Mouse (Mus musculus) cerebellum, adult 9-11 months (tissue): Measurements from ENCODE around the gene Copz1.
A peak's percentile ranks its signal among the peaks of the same experiment; 100 is the strongest.

Experiments used
- DNase-seq: peaks from one replicate; pipeline ENCODE4 v3.0.0; 2022

Copz1 gene

DNA sequence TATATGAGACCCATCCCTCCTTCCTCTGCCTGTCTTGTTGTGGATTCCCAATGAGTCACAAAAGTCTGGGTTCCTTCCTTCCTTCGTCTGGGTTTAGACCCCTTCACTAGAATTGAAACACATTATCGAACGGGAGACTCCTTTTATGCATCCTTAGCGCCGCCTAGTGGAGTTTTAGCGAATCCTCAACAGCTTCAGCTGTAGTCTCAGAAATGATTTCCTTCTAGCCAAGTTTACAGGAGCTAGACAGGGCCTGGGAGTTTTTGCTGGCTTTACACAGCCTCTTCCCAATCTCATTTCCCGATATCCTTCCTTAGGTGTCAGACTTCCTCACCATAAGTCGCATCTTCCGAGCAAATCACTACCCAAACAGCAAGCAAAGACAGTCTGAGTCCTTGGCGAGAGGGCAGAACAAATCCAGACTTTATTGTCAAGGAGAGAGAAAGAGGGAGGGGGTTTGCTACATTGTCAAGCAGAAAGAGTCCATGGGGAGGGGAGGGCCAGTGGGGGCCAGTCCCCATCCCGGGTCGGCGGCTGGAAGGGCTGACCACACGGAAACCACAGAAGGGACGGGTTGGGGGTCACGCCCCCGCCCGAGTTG lies 41.1 kb downstream of the Copz1 start:
- DNase-seq, result peak; percentile 57

DNA sequence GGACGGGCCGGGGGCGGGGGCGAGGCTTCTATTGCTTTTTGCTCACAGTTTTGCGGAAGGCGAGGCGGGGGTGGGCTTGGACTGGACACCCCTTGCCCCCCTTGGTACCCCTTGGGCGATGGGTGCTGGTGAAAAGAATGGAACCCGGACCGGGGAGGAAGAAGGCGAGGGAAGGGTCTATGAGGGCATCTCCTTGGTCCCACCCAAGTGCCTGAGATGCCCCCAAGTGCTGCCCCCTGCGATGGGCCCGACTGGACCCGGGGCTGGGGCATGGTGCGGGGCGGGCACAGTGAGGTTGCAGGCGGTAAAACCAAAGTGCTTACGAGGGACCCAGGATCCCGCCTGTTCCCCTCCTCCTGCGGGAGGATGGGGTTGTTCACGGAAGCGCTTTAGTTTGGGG lies 41.7 kb downstream of the Copz1 start:
- DNase-seq, result peak; percentile 53

DNA sequence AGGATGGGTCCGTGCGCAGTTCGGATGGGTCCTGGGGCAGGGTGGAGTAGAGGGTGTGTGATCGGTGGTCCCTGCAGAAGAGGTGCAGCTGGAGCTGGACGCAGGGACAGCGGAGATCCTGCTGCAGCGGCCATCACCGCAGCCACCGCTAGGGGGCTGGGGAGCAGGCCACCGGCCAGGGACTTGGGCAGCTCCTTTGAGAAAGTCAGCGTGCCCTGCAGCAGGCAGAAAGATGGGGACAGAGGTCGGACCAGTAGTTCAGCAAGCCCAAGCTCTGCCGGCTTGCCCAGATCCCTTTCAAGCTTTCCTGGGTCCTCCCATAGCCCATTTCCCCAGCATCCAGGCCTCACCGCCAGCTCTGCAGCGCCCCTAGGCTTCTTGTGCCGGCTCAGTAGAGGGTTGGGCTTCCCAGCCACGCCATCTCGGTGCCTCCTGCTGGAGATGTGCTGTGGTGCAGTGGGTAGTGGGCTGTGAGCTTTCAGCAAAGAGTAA lies 42.5 kb downstream of the Copz1 start:
- DNase-seq, result peak; percentile 73

DNA sequence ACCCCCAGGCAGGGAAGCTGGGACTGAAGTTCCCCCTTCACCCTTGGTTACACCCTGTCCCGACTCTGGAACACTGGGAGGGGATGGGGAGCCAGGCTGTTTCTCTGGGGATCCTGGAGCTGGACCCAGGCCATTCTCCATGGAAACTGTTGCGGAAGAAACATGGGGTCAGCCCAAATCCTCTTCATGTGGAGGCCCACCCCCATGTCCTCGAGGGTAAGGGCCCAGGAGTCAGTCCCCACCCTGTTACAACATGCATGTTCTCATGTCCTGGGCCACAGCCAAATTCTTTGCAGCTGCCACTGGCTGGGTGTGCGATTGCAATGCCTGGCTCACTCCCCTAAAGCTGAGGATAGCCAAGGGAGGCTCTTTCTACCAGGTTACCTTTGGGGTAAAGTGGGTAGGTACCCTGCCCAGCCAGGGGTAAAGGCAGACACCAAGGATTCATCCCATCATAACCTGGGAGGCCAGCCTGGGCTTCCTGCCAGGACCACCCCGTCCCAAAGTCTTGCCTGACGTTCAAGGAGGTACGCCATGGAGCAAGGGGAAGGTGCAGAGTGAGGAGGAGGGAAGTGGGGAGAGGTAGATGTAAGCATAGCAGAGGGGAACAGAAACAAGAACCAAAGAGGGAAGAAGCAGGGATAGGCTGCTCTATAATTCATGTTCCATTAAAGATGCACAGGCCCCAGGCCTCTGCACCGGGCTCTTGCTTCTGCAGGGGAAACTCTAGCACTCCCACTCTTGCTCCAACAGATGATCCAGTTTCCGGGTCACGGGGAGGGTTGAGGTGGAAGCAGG lies 43.7 kb downstream of the Copz1 start:
- peak; percentile 40 for DNase-seq

DNA sequence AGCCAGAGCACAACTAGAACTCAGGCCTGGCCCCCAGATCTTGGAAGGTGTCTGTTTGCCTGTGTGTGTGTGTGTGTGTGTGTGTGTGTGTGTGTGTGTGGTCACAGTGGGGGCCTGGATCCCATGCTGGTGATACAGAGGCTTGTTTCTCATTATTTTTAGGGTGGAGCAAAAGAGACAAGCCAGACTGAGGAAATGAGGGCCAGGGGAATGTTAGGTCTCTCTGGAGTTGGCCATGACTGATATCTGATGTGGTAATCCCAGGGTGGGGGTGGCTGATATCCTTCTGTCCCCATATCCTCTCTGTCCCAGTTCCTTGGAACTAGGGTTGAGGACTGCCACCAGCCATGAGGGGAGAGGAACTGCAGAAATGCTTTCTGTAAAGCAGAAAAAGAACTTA lies 44.6 kb downstream of the Copz1 start:
- DNase-seq, result peak; percentile 4

DNA sequence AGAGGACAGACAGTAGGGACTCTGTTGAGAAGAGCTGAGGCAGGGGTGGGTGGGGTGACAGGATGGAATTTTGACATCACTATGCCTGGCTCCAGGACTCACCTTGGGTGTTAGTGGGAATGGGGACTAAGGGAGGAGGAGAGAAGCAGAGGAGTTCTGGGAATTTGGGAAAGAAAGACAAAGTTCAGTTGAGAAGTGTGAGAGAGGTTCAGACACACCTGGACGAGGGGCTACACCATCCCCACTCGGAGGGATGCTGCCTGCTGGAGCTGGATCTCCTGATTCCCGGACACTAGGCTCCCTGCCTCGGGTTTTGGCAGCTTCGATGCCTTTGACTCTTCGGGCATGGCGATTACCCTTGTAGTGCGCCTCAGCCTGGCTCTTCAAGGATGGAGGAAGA lies 45.2 kb downstream of the Copz1 start:
- peak; percentile 38 for DNase-seq

DNA sequence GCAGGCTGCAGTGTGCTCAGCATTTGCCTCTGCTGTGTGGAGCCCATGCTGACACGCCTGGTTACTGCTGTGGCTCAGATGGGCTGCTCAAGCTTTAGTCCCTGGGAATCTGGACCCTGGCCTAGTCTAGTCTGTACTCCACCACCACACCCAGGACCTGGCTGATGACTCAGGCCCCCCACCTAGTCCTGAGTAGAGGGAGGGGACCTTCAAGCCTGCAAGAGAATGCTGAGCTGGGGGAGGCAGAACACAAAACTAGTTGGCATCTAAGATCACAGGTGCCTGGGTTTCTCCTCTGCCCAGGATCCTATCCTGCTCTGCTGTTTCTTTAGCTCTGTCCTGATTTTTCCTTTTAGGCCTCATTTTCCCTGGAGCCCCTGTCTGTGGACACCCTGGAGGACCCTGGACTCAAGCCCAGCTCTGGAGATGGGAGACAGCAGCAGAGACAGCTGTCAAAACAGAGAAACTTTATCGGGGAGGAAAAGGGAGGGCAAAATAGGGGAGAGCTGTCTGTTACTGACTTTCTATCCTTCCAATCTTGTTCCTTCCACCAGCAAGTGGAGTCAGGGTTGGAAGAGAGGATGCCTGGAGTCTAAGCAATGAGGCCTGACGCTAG lies 45.8 kb downstream of the Copz1 start:
- no peak for DNase-seq

DNA sequence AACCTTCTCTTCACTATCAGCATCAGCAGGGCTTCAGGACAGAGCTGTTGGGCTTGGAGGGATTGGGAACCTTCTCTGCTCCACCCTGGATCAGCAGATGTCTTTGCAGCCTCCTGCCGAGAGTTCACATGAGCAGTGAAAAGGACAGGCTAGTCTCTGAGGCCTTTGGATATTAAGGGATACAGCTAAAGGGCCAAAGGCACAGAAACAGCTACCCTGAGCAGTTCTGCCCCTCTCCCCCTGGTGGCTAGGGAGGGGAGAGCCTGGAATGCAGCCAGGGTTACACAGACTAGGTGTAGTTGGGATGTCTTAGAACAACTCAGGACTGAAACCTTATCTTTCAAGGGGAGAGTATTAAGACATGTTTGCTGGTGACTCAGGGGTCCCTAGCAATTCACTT lies 48.6 kb downstream of the Copz1 start:
- peak; percentile 62 for DNase-seq

DNA sequence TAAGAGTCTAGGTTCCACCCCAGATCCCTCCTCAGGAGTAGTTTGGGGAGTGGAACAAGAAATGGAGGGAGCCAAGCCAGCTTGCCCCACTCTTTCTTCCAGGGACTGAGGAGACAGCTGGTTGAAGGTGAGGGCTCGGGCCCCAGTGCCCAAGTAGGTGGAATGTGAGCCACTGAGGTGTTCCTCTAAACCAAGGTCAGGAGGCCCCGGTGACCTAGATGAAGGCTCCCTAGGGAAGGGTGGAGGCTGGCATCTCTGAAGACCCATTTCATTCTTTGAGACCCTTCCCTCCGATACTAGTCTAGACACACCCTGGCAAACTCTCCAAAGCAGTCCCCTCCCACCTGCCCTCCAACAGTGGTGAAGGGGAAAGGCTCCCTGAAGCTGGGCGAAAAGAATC lies 49.9 kb downstream of the Copz1 start:
- DNase-seq, result peak; percentile 60

DNA sequence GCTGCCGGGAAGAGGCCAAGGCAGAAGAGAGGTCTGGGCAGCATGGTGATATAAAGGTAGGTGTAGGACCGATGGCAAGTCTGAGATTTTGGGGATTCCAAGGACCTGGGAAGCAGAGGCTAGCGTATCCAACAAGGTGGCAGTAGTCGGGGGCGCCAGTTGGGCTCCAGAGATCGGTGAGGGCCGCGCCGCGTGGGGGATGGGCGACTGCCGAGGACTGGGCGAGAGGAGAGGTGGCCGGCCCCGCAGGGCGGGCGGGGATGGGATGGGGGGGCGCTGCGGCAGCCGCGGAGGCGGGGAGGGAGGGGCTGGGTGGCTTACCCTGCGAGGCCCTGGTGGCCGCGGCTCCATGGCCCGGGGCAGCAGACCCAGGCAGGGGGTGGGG lies 50.5 kb downstream of the Copz1 start:
- DNase-seq, result peak; percentile 81

DNA sequence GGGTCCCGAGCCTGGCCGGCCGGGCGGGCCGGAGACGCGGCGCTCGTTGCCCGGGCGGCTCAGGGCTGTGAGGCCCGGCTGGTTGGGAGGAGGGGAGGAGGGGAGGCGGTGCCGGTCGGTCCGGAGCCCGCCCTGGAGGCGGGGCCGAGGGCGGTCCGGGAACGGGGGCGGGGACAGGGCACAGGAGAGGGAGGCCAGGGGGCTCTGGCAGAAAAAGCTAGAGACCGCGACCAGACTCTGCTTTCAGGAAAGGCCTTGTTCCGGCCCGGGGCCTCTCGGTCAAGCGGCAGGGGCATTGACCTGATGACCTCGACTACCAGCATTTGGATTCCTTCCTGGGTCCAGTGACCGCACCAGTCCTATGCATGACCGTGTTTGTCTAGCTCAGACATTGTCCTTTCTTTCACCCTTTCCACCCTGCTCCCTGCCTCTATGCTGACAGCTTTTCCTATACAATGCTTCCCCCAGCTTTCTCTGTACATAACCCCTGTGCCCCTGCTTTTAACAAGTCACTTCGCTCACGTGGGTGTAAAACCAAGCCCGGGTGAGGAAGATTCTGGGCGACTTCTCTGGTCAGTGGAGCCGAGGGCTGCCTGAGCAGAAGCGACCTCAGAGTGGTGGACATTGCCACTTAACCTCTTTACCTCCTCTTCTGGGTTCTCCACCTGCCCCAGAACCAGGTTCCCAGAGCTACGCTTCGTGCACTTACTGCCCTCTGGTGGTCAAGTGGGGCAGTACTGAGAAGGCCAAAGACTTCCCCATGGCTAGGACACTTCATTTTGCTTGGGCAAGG lies 51.1 kb downstream of the Copz1 start:
- peak; percentile 88 for DNase-seq

DNA sequence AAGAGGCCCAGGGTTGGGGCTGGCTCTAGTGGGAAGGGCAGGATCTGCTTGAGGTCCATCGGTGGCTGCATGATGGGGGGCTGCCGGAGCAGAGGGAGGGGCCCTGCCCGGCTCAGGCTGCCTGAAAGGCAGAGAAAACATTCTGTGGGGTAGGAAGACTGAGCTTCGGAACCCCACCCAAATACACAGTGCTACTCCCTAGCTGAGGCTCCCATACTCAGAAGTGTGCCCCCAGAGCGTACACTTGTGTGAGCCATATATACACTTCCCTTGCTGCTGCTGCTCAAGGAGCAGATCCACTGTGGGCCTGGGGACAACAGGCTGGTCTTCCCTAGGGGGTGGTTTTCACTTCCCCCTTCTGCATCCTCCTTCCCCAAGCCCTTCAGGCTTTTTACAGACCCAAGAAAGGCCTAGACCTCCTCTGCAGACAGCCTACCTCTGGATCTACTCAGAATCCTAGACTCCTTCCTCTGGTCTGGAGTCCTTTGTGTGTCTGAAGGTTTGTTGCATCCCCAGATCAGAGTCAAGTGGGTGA lies 60.6 kb downstream of the Copz1 start:
- no peak for DNase-seq

DNA sequence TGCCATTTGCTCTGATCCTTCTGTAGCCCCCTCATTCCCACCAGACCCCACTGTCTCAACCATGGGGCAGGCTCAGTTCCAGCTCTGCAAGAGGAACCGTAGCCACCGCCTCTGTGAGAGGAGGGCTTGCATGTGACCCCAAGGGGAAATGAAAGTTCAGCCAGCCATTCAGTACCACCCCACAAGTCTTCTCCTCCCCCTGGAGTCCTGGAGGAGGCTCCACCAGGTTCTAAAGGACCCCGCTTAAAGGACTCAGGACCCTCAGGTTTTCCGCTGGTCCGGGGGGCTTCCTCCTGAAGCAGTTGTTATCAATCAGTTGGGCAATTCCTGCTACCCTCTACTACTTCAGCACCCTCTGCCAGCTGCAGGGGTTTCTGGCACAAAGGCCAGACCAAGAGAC lies 61.2 kb downstream of the Copz1 start:
- no peak for DNase-seq

DNA sequence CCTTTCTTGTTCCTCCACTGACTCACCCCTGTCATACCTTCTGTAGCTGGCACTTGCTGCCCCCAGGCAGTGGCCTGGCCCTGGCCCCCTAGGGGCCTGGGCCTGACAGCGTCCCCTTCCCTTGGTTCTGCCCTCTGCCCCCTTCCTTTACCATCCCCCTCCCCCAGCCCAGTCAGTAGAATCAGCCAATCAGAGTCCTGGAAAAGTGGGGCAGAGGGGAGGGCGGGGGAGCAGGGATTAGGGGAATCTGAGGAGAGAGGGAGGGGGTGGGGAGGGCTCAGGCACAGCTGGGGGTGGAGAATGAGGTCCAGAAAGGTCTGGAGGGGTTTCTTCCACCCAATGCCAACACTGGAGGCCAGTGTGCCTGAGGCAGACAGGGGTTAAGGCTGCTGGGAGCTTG lies 61.7 kb downstream of the Copz1 start:
- no peak for DNase-seq

DNA sequence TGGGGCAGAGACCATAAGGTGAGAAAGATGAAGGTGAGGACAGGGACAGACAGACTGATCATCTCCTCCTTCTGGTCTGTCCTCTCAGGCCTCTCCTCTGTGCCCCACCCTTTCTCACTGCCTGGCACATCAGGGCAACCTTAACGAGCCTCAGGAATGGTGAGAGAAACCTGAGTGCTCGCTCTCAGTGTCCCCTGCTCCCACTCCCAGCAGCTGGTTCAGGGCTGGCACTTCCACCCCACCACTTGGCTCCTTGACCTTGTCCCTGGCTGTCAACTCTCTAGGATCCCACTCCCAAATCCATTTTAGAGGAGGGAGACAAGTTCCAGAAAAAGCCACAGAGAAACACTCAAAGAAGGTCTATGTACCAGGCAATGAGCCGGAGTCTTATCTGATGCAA lies 62.5 kb downstream of the Copz1 start:
- DNase-seq, result peak; percentile 3

DNA sequence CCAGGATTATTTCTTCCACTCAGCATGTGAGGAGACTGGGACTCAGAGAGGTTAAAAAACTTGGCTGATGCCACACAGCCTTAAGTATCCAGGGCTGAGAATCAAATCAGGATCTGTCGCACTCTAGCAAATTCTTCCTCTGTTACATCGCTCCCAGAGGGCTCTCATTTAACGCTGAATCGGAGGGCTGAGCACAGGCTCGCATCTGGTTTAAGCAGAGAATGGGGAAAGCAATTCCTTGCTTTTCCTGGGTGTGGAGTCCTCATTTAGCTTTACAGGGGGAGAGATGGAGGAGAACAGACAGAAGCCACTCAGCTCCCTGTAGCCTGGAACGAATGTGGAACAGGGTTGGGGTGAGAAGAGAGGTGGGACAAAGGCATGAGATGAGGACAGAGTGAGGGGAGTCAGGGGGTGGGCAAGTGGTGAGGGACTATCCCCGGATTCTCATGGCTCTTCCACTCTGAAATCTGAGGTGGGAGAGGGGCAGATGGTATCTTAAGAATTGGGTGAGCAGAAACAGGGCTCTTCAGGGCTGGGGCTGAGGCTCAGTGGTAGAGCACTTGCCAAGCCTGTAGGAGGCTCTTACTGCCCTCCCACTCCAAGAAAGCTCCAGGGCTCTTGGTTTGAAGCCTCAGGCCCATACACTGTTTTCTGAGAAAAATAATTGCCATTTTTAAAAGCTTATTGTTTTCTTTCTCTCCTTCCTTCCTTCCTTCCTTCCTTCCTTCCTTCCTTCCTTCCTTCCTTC lies 63.1 kb downstream of the Copz1 start:
- DNase-seq, result no peak

DNA sequence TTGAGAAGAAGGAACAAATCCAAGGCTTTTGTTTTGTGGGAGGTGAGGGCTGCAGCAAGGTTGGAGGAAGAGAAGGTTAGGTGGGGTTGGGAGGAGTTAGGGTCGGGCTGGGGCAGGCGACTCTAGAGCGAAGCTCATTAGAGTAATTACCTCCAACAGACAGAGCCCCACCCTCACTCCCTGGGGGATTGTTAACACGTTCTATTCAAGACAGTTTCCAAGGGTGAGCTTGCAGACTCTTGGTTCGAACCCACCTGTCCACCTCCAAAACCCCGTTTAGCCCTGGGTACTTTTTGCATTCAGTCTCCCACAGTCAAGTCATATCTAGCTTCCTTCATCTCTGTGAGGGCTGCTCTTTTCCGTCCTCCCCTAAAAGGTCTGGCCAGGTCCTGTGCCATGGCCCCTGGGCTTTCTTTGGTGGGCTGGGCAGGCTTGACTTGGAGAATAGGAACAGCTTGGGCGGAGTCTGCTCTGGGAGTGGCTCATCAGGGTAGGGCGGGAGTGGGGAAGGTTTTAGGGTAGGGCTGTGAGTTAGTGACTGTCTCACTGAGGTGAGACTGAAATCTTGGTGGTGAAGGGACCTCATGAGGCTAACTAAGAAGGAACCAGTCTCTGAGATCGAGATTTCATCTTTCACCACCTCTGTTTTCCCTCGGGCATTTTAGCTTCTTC lies 64.6 kb downstream of the Copz1 start:
- no peak for DNase-seq

DNA sequence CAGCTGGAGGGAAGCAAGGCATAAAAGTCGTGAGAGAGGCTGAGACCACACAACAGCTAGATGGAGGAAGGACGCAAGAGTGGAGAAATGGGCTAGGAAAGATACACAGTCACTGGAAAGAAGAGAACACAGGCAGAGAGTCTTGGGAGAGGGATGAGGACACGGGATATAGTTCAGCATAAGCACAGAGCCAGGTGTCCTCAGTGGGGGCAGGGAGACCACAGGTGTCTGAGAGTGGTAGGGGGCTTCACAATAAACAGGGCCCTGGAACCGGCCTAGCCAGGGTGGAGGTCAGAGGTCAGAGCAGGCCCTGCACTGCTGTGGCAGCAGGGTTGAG lies 66.3 kb downstream of the Copz1 start:
- no peak for DNase-seq

DNA sequence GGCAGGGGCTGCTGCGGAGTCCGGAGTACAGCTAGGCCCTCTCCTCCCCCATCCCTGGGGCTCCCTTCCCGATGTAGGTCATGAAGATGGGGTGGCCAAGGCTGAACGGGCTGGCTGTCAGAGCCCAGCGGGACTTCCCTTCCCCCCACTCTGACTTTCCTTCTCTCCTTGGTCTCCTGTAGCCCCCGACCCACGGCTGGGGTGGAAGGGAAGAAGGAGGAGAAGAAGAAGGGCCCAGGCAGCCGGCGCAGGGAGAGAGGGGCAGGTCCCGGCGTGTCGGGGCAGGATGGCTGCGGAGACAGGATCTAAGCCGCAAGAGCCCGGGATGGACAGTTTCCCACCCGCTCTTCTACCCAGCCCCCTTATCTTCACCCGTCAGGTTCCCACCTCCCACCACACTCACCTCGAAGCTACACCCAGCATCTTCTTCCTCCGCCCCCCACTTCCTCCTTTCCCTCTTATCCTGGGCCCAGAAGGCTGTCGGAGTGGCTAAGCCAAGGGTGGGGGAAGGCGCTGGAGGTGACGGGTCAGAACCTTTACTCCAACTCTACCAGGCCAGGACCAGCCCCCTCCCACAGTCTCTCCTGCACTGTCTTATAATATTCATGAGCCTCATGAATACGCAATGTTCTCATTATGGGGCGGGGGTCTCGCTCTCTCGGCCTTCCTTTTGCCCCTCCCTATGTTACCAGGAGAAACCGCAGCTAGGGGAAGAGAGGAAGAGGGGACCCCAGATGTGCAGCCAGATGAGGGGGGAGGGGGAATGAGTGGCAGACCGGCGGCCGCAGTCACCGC lies 66.8 kb downstream of the Copz1 start:
- no peak for DNase-seq

DNA sequence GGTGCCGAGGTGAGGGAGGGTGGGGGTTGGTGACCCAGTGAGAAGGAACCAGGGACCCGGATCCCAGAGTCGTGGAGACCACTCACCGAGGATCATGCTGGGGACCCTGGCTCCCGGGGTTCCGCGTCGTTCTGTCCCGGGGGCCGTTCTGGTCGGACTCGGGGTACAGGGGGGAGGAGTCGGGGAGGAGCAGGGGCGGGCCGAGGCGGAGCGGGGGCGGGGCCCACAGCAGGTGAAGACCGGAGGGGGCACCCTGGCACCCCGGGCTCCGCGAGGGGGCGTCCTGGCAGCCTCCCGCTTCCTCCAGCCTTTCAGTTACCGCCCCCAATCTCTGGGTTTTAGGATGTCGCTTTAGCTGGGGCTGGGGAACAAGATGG lies 67.4 kb downstream of the Copz1 start, which contains the start of gene Zfp385a:
Zfp385a (minus strand) TSS at position 133 of the 377 bp plus-strand sequence.
- no peak for DNase-seq

DNA sequence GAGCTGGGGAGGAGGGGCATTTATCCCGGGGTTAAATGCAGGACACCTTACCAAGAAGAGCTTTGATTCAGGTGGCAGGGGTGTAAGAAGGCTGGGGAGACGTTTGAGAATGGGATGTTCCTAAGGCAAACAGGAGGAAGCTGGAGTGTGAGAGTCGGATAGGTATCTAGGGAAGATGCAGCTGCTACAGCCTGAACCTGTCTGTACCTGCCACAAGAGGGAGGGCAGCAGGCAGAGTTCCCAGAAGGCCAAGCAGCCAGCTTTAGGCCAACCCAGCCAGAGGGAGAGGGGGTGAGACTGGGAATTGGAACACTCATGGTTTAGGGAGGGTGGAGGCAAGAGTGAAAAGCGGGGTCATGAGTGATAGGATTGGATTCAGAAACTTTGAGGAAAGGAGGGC lies 68.3 kb downstream of the Copz1 start:
- DNase-seq, result no peak
